Mouse (Mus musculus) CH12.LX (cell line): ENCODE results near the gene Tanc1.

Experiments used
- CTCF ChIP-seq, 2 experiments: IDR thresholded peaks in 1 of 2; conservative IDR thresholded peaks in 1 of 2; 2 replicates each; pipeline ENCODE4 v1.5.1; 2011 to 2012; ENCODE audit warnings: low read depth in 2 of 2, low read length in 2 of 2, improper control_type of control experiment in 1 of 2, inconsistent platforms in 1 of 2, mild to moderate bottlenecking in 1 of 2, moderate library complexity in 1 of 2
- EP300 ChIP-seq: IDR thresholded peaks from 2 replicates; pipeline ENCODE4 v1.6.1; 2011; ENCODE audit warnings: low read length, improper control_type of control experiment
- ETS1 ChIP-seq: conservative IDR thresholded peaks from 2 replicates; pipeline ENCODE4 v1.6.1; 2012; ENCODE audit warnings: low read depth, mild to moderate bottlenecking, inconsistent platforms, low read length, improper control_type of control experiment, moderate library complexity
- JUND ChIP-seq: conservative IDR thresholded peaks from 2 replicates; pipeline ENCODE4 v1.6.1; 2011; ENCODE audit warnings: low read depth, low read length, improper control_type of control experiment
- KAT2A ChIP-seq: IDR thresholded peaks from 2 replicates; pipeline ENCODE4 v1.6.1; 2012; ENCODE audit warnings: low read length, improper control_type of control experiment, inconsistent platforms; ENCODE audit not compliant: insufficient replicate concordance
- MAFK ChIP-seq: IDR thresholded peaks from 2 replicates; pipeline ENCODE4 v1.6.1; 2011; ENCODE audit warnings: low read length, improper control_type of control experiment; ENCODE audit not compliant: insufficient replicate concordance
- MAX ChIP-seq: IDR thresholded peaks from 2 replicates; pipeline ENCODE4 v1.6.1; 2011; ENCODE audit warnings: low read length, improper control_type of control experiment
- POLR2A ChIP-seq: IDR thresholded peaks from 2 replicates; pipeline ENCODE4 v1.6.1; 2011; ENCODE audit warnings: low read depth, mild to moderate bottlenecking, improper control_type of control experiment, low read length
- SMC3 ChIP-seq: IDR thresholded peaks from 2 replicates; pipeline ENCODE4 v1.6.1; 2011; ENCODE audit warnings: low read depth, low read length, improper control_type of control experiment
- TBP ChIP-seq: conservative IDR thresholded peaks from 2 replicates; pipeline ENCODE4 v1.6.1; 2011; ENCODE audit warnings: low read depth, low read length, improper control_type of control experiment
- TCF12 ChIP-seq: IDR thresholded peaks from 2 replicates; pipeline ENCODE4 v1.6.1; 2014; ENCODE audit warnings: low read depth, mild to moderate bottlenecking, inconsistent platforms, low read length, improper control_type of control experiment
- USF2 ChIP-seq: conservative IDR thresholded peaks from 2 replicates; pipeline ENCODE4 v1.6.1; 2011; ENCODE audit warnings: low read depth, low read length, improper control_type of control experiment

DNA sequence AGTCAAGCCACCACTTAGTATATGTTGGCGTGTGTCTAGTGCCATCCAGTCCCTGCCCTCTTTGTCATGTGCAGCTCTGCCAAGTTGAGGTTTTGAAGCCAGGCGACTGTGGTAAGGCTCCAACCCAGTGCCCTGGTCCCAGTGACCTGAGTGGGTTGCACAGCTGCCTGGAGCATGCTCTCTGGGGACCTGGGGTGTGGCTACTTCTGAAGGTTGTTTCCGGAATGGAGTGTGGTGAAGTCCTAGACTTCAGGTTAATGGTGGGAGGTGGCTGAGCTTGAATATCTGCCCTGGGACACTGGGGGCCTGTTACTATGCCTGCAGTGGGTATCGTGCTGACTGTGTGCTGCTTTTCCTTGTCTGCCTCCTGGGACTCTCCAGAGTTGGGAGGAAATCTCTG lies 18.0 kb downstream of the Tanc1 start:
- TF ChIP-seq POLR2A (no peak), TBP (no peak), KAT2A (no peak), JUND (no peak), CTCF (conservative IDR thresholded peaks at IDR 0.05 in 1 of 2, IDR thresholded peaks at IDR 0.05 in 1 of 2; ENCODE audit: low read depth in 2 of 2, low read length in 2 of 2) (no peak), TCF12 (no peak), USF2 (no peak), SMC3 (no peak), MAX (no peak), MAFK (no peak), EP300 (no peak), ETS1 (no peak)
